Mouse (Mus musculus) embryonic facial prominence, embryonic 11.5 days (tissue): ENCODE data around the gene Eif3l. TPM values are rescaled to one million over a fixed set of nuclear protein-coding genes. Genes with fewer than 3 reads are reported as not detected.
"Not testable (repeated sequence)": the region's sequence is repeated elsewhere in the genome, so short reads cannot be mapped to it uniquely, and the experiment has no call there.

Experiments
- ATAC-seq: fragments of 200-750 bp; cut with Nextera tagmentation; replicated peaks from 2 replicates; pipeline ENCODE4 v1.8.0; 2017; ENCODE audit warnings: low read depth; ENCODE audit not compliant: insufficient number of reproducible peaks, low FRiP score, low TSS enrichment
- DNase-seq: peaks from one replicate; pipeline ENCODE4 v3.0.0-alpha.2; 2015; ENCODE audit warnings: low spot score
- H3K27ac ChIP-seq: fragments of 300-500 bp; sonication (generic); replicated peaks from 2 replicates; pipeline ENCODE4 v1.5.1; 2014; ENCODE audit warnings: mild to moderate bottlenecking, low read depth, low read length, control low read depth
- H3K27me3 ChIP-seq: fragments of 300-500 bp; sonication (generic); 2 replicates; pipeline ENCODE4 v1.6.1; 2014; ENCODE audit warnings: mild to moderate bottlenecking, low read length, moderate library complexity, mixed read lengths; ENCODE audit not compliant: control insufficient read depth, insufficient read depth
- H3K36me3 ChIP-seq: fragments of 300-500 bp; sonication (generic); replicated peaks from 2 replicates; pipeline ENCODE4 v1.6.1; 2014; ENCODE audit warnings: low read depth, mild to moderate bottlenecking, low read length, moderate library complexity, mixed read lengths; ENCODE audit not compliant: control insufficient read depth, insufficient read depth
- H3K4me1 ChIP-seq: fragments of 300-500 bp; sonication (generic); 2 replicates; pipeline ENCODE4 v1.6.1; 2014; ENCODE audit warnings: low read length, mixed read lengths; ENCODE audit not compliant: control insufficient read depth, insufficient read depth
- H3K4me2 ChIP-seq: fragments of 300-500 bp; sonication (generic); 2 replicates; pipeline ENCODE4 v1.6.1; 2014; ENCODE audit warnings: low read depth, mild to moderate bottlenecking, control low read depth, low read length, moderate library complexity
- H3K4me3 ChIP-seq: fragments of 300-500 bp; sonication (generic); 2 replicates; pipeline ENCODE4 v1.5.1; 2014; ENCODE audit warnings: low read depth, low read length, control low read depth
- H3K9ac ChIP-seq: fragments of 300-500 bp; sonication (generic); replicated peaks from 2 replicates; pipeline ENCODE4 v1.6.1; 2014; ENCODE audit warnings: mild to moderate bottlenecking, control low read depth, low read length
- H3K9me3 ChIP-seq: fragments of 300-500 bp; sonication (generic); replicated peaks from 2 replicates; pipeline ENCODE4 v1.6.1; 2016; ENCODE audit warnings: mild to moderate bottlenecking, low read length, inconsistent platforms, mixed read lengths; ENCODE audit not compliant: control insufficient read depth
- WGBS: fragments of 180-500 bp; shearing (Covaris S2); extraction: QIAGEN DNeasy Blood & Tissue Kit; methylation state at CpG from one replicate; pipeline ENCODE4 v1.1.7; 2014; 5-methylcytosine and 5-hydroxymethylcytosine counted together
- polyA plus RNA-seq: library from polyadenylated mRNA; unstranded; fragments of >200 nt; fragmentation: Nextera tagmentation; extraction: Ambion mirVana; gene quantifications from 2 replicates; pipeline ENCODE4 v1.2.1, GENCODE M21; 2014

Eif3l gene
- polyA plus RNA-seq, 1 experiment from 2014 or later, result 286 TPM

GRCm38 (mm10) chr15:79029519-79030241 lies 45.3 kb upstream of the Eif3l start:
- Histone ChIP-seq H3K4me1 (peaks cover 5% of the 10 kb centered on the region; the same call in 1 of the 2 replicates), H3K4me3 (peak overlapping the region; percentile 58), H3K9ac (peak overlapping the region; percentile 49), H3K9me3 (no peaks in the 10 kb centered on the region), H3K4me2 (peak overlapping the region; percentile 93), H3K36me3 (no peaks in the 10 kb centered on the region), H3K27me3 (no peaks in the 10 kb centered on the region), H3K27ac (no peak overlapping the region)
- DNase-seq, result peak; percentile 43
- no peak for ATAC-seq
- 17% methylated on average over 11 of the region's 11 CpGs for WGBS

- WGBS, result under 1% methylated on average over 52 of the region's 52 CpGs
These were observed 44.2 kb upstream of the Eif3l start for GRCm38 (mm10) chr15:79030551-79031435.

GRCm38 (mm10) chr15:79031908-79032307 lies 43.1 kb upstream of the Eif3l start:
- H3K27me3 ChIP-seq, DNase-seq, H3K9ac ChIP-seq, H3K4me1 ChIP-seq, H3K9me3 ChIP-seq, ATAC-seq, H3K36me3 ChIP-seq, H3K4me2 ChIP-seq, H3K27ac ChIP-seq, H3K4me3 ChIP-seq: not testable (repeated sequence)
- WGBS, result 84% methylated on average over 5 of the region's 5 CpGs

More at GRCm38 (mm10) chr15:79030551-79031435, 44.2 kb upstream of the Eif3l start:
- Histone ChIP-seq H3K4me2 (peak overlapping the region; percentile 93), H3K9ac (peak overlapping the region; percentile 74), H3K4me1 (peaks cover 5% of the 10 kb centered on the region; the same call in 1 of the 2 replicates), H3K4me3 (peak overlapping the region; percentile 58), H3K27me3 (no peaks in the 10 kb centered on the region), H3K9me3 (no peaks in the 10 kb centered on the region), H3K27ac (0 out of 2 replicates have a peak overlapping the region, but pooled peaks have one; percentile 41), H3K36me3 (no peaks in the 10 kb centered on the region)
- peak; percentile 68 for ATAC-seq
- peak; percentile 95 for DNase-seq

- no peak overlapping the region for H3K4me2 ChIP-seq
These were observed 37.1 kb upstream of the Eif3l start for GRCm38 (mm10) chr15:79037913-79038328.

GRCm38 (mm10) chr15:79038331-79038730 lies 36.6 kb upstream of the Eif3l start:
- no peak for DNase-seq
- Histone ChIP-seq H3K4me2 (no peak overlapping the region), H3K27ac (no peak overlapping the region), H3K9ac (no peak overlapping the region; the same call in 1 of the 2 replicates), H3K36me3 (no peaks in the 10 kb centered on the region), H3K4me3 (no peak overlapping the region), H3K9me3 (no peaks in the 10 kb centered on the region), H3K4me1 (peaks cover 4% of the 10 kb centered on the region), H3K27me3 (peaks cover 26% of the 10 kb centered on the region)
- WGBS, result 67% methylated on average over 10 of the region's 10 CpGs
- no peak for ATAC-seq

More at GRCm38 (mm10) chr15:79037913-79038328, 37.1 kb upstream of the Eif3l start:
- Histone ChIP-seq H3K9ac (no peak overlapping the region; the same call in 1 of the 2 replicates), H3K27ac (no peak overlapping the region), H3K4me1 (no peaks in the 10 kb centered on the region; the same call in 1 of the 2 replicates), H3K27me3 (peaks cover 22% of the 10 kb centered on the region), H3K36me3 (no peaks in the 10 kb centered on the region), H3K4me3 (no peak overlapping the region), H3K9me3 (no peaks in the 10 kb centered on the region)
- WGBS, result 14% methylated on average over 14 of the region's 14 CpGs
- DNase-seq, result peak; percentile 85
- ATAC-seq, result no peak

- peak; percentile 42; the same call in 1 of the 2 replicates for ATAC-seq
- 11% methylated on average over 6 of the region's 7 CpGs for WGBS
These were observed 36.1 kb upstream of the Eif3l start for GRCm38 (mm10) chr15:79038853-79039252.

GRCm38 (mm10) chr15:79040501-79041416 lies 34.2 kb upstream of the Eif3l start:
- peaks cover 4% of the 10 kb centered on the region for H3K4me1 ChIP-seq
- no peak overlapping the region for H3K27ac ChIP-seq
- ATAC-seq, result no peak
- peak overlapping the region; percentile 26; the same call in 1 of the 2 replicates for H3K9ac ChIP-seq
- H3K4me3 ChIP-seq, result peak overlapping the region; percentile 22; the same call in 1 of the 2 replicates
- DNase-seq, result peak; percentile 56
- H3K27me3 ChIP-seq, result peaks cover 34% of the 10 kb centered on the region
- WGBS, result 22% methylated on average over 24 of the region's 24 CpGs
- peak overlapping the region; percentile 31 for H3K4me2 ChIP-seq
- no peaks in the 10 kb centered on the region for H3K9me3 ChIP-seq
- H3K36me3 ChIP-seq, result no peaks in the 10 kb centered on the region

More at GRCm38 (mm10) chr15:79038853-79039252, 36.1 kb upstream of the Eif3l start:
- Histone ChIP-seq H3K27ac (no peak overlapping the region), H3K4me3 (no peak overlapping the region), H3K27me3 (peaks cover 32% of the 10 kb centered on the region), H3K4me1 (peaks cover 4% of the 10 kb centered on the region), H3K4me2 (no peak overlapping the region), H3K36me3 (no peaks in the 10 kb centered on the region), H3K9me3 (no peaks in the 10 kb centered on the region), H3K9ac (no peak overlapping the region)
- DNase-seq, result peak; percentile 70
